Comparison of ENCODE assay signal across 10 mouse cellular contexts in the genomic region with DNA sequence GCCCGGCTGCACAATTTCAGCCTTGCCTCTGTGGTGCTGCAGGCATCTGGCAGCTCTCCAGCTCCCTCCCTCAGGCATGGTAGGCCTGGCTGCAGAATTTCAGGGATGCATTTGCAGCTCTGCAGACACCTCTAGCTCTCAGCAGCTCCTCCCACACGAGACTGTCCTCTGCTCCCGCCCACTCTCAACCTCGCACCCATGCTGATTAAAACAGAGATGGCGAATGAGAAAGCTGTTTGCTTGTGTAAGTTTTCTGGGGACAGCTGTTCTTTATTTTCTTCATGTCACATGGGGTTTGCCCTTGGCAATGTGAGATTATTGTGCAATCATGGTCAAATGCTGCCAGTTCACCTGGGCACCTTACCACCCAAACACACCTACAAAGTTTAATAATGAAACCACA.
A peak's percentile ranks its signal among the peaks of the same experiment; 100 is the strongest.
DNase-seq lines count a peak whose midpoint lies in the region; ATAC-seq and TF ChIP-seq lines count a peak whose summit lies in the region.
"Had no signal": no experiment of that assay in that cellular context is flagged by ENCODE, and none has a peak within 500 bp of the region (broad histone marks: within the 10 kb centered on the region; RNA-seq: fewer than 3 reads in every experiment).

No protein-coding gene starts in this region.

- H3K36me3 ChIP-seq in forebrain, embryonic 12.5 days (replicated peaks) = no peaks in the 10 kb centered on the region
- H3K36me3 ChIP-seq in hindbrain, postnatal 0 days (ENCODE audit: insufficient read depth, low read length) = no peaks in the 10 kb centered on the region

- no peak overlapping the region for H3K4me2 ChIP-seq in forebrain, embryonic 12.5 days
- no peak overlapping the region for H3K4me2 ChIP-seq in hindbrain, postnatal 0 days (ENCODE audit: low read depth, low read length)
- H3K4me2 ChIP-seq: limb, embryonic 15.5 days; stomach, embryonic 15.5 days had no signal

- H3K4me3 ChIP-seq in forebrain, embryonic 12.5 days (replicated peaks) = no peak overlapping the region
- H3K4me3 ChIP-seq in hindbrain, postnatal 0 days (ENCODE audit: low read length) = no peak overlapping the region
- H3K4me3 ChIP-seq in lung, adult 2 months (replicated peaks; ENCODE audit: extremely low read depth, low read depth, low read length) = no peak overlapping the region
- H3K4me3 ChIP-seq: limb, embryonic 15.5 days; stomach, embryonic 15.5 days had no signal

- peaks cover 13% of the 10 kb centered on the region; the same call in 1 of the 2 replicates for H3K4me1 ChIP-seq in forebrain, embryonic 12.5 days
- H3K4me1 ChIP-seq in hindbrain, postnatal 0 days (ENCODE audit: insufficient read depth, low read length) = peaks cover 2% of the 10 kb centered on the region; the same call in 1 of the 2 replicates
- no peaks in the 10 kb centered on the region for H3K4me1 ChIP-seq in lung, adult 2 months (ENCODE audit: control insufficient read depth, insufficient read depth, low read length)

- H3K27me3 ChIP-seq in forebrain, embryonic 12.5 days = no peaks in the 10 kb centered on the region
- no peaks in the 10 kb centered on the region for H3K27me3 ChIP-seq in hindbrain, postnatal 0 days (ENCODE audit: insufficient read depth, low read length)
- H3K27me3 ChIP-seq: limb, embryonic 15.5 days; stomach, embryonic 15.5 days had no signal

- no peaks in the 10 kb centered on the region for H3K9me3 ChIP-seq in forebrain, embryonic 12.5 days
- H3K9me3 ChIP-seq in hindbrain, postnatal 0 days (ENCODE audit: low read length) = no peaks in the 10 kb centered on the region
- H3K9me3 ChIP-seq: limb, embryonic 15.5 days; stomach, embryonic 15.5 days had no signal

- H3K9ac ChIP-seq in forebrain, embryonic 12.5 days = no peak overlapping the region
- no peak overlapping the region for H3K9ac ChIP-seq in hindbrain, postnatal 0 days (replicated peaks; ENCODE audit: low read length)
- H3K9ac ChIP-seq: limb, embryonic 15.5 days; stomach, embryonic 15.5 days had no signal

- TF ChIP-seq CTCF in hindbrain, postnatal 0 days (IDR thresholded peaks at IDR 0.05; ENCODE audit: low read depth) = no peak
- TF ChIP-seq CTCF in lung, adult 2 months (IDR thresholded peaks at IDR 0.05; ENCODE audit: insufficient read depth, low read length) = no peak

- TF ChIP-seq POLR2A in lung, adult 2 months (IDR thresholded peaks at IDR 0.05; ENCODE audit: borderline replicate concordance, extremely low read depth, low read depth, low read length) = no peak

- peak; percentile 62; the same call in 1 of the 2 replicates for ATAC-seq in forebrain, embryonic 12.5 days (ENCODE audit: low FRiP score)
- peak; percentile 48; the same call in 1 of the 2 replicates for ATAC-seq in hindbrain, postnatal 0 days

- H3K27ac ChIP-seq in forebrain, embryonic 12.5 days = no peak overlapping the region
- no peak overlapping the region for H3K27ac ChIP-seq in hindbrain, postnatal 0 days
- H3K27ac ChIP-seq: limb, embryonic 15.5 days; stomach, embryonic 15.5 days had no signal

- WGBS in forebrain, embryonic 12.5 days = 44% methylated on average over 5 of the region's 5 CpGs
- WGBS in hindbrain, postnatal 0 days = 23% methylated on average over 5 of the region's 5 CpGs
- 49% methylated on average over 5 of the region's 5 CpGs for WGBS in lung, adult 2 months

- DNase-seq in embryo, embryonic 10 days (ENCODE audit: low spot score) = peak; percentile 17
- DNase-seq in embryo, embryonic 10.5 days (ENCODE audit: low spot score) = no peak
- DNase-seq in MN1 (ENCODE audit: low spot score) = peak; percentile 79
- peak; percentile 74 for DNase-seq in hindbrain, postnatal 0 days (ENCODE audit: low spot score)
- DNase-seq in lung, adult 2 months = peak; percentile 7
- peak; percentile 27 for DNase-seq in yolk sac, embryonic 10.5 days (ENCODE audit: low spot score)
- no peak for DNase-seq in urinary bladder, adult 2 months (ENCODE audit: low spot score)

Comparison
In these comparisons a context has a peak if more than half of its experiments do, and no peak if none do; other contexts are left out.
1. DNase-seq: peak in embryo, embryonic 10 days (single experiment), MN1 (single experiment), hindbrain, postnatal 0 days (single experiment), lung, adult 2 months (single experiment) and yolk sac, embryonic 10.5 days (single experiment); none in embryo, embryonic 10.5 days (single experiment) and urinary bladder, adult 2 months (single experiment).